Mouse (Mus musculus) ES-E14 (cell line): Measurements from ENCODE around the gene Arhgef10l.
A peak's percentile ranks its signal among the peaks of the same experiment; 100 is the strongest.

ENCODE experiments used
- HCFC1 ChIP-seq: IDR thresholded peaks from 2 replicates; pipeline ENCODE4 v1.6.1; 2012; ENCODE audit warnings: low read length, inconsistent platforms, borderline replicate concordance; ENCODE audit not compliant: insufficient read depth
- MAFK ChIP-seq: IDR thresholded peaks from 2 replicates; pipeline ENCODE4 v1.6.1; 2014; ENCODE audit warnings: mild to moderate bottlenecking, low read depth, low read length, inconsistent platforms; ENCODE audit not compliant: insufficient read depth
- ZC3H11A ChIP-seq: IDR thresholded peaks from 2 replicates; pipeline ENCODE4 v1.6.1; 2012; ENCODE audit warnings: low read depth, mild to moderate bottlenecking, inconsistent platforms, low read length, borderline replicate concordance

GRCm38 (mm10) chr4:140592217-140592759 lies 73.5 kb downstream of the Arhgef10l start:
- no peak for TF ChIP-seq HCFC1
- peak; percentile 96 for TF ChIP-seq ZC3H11A
- TF ChIP-seq MAFK: no peak
